Mouse (Mus musculus) embryonic facial prominence, embryonic 12.5 days (tissue): ENCODE results near the gene Kmt2e. TPM values are rescaled to one million over a fixed set of nuclear protein-coding genes. Genes with fewer than 3 reads are reported as not detected.

Experiments
- ATAC-seq: fragments of 200-750 bp; cut with Nextera tagmentation; 2 replicates; pipeline ENCODE4 v1.8.0; 2017; ENCODE audit not compliant: insufficient number of reproducible peaks, insufficient read depth, low FRiP score, low TSS enrichment
- H3K27ac ChIP-seq: fragments of 300-500 bp; sonication (generic); 2 replicates; pipeline ENCODE4 v1.5.1; 2016; ENCODE audit warnings: mild to moderate bottlenecking
- H3K27me3 ChIP-seq: fragments of 300-500 bp; sonication (generic); 2 replicates; pipeline ENCODE4 v1.6.1; 2016; ENCODE audit warnings: mild to moderate bottlenecking, moderate library complexity
- H3K36me3 ChIP-seq: fragments of 300-500 bp; sonication (generic); 2 replicates; pipeline ENCODE4 v1.6.1; 2016; ENCODE audit warnings: mild to moderate bottlenecking
- H3K4me1 ChIP-seq: fragments of 300-500 bp; sonication (generic); 2 replicates; pipeline ENCODE4 v1.6.1; 2016
- H3K4me2 ChIP-seq: fragments of 300-500 bp; sonication (generic); replicated peaks from 2 replicates; pipeline ENCODE4 v1.6.1; 2016; ENCODE audit warnings: mild to moderate bottlenecking, moderate library complexity
- H3K4me3 ChIP-seq: fragments of 300-500 bp; sonication (generic); 2 replicates; pipeline ENCODE4 v1.5.1; 2016; ENCODE audit warnings: mild to moderate bottlenecking
- H3K9ac ChIP-seq: fragments of 300-500 bp; sonication (generic); 2 replicates; pipeline ENCODE4 v1.6.1; 2016; ENCODE audit warnings: mild to moderate bottlenecking, moderate library complexity
- H3K9me3 ChIP-seq: fragments of 300-500 bp; sonication (generic); 2 replicates; pipeline ENCODE4 v1.6.1; 2016; ENCODE audit warnings: mild to moderate bottlenecking, moderate library complexity
- WGBS: fragments of 180-500 bp; shearing (Covaris S2); methylation state at CpG from one replicate; pipeline ENCODE4 v1.1.7; 2016; 5-methylcytosine and 5-hydroxymethylcytosine counted together
- polyA plus RNA-seq: library from polyadenylated mRNA; unstranded; fragments of >200 nt; fragmentation: Nextera tagmentation; extraction: Ambion mirVana; gene quantifications from 2 replicates; pipeline ENCODE4 v1.2.1, GENCODE M21; 2016

Kmt2e gene
- polyA plus RNA-seq, 1 experiment from 2014 or later, result 120 TPM

DNA sequence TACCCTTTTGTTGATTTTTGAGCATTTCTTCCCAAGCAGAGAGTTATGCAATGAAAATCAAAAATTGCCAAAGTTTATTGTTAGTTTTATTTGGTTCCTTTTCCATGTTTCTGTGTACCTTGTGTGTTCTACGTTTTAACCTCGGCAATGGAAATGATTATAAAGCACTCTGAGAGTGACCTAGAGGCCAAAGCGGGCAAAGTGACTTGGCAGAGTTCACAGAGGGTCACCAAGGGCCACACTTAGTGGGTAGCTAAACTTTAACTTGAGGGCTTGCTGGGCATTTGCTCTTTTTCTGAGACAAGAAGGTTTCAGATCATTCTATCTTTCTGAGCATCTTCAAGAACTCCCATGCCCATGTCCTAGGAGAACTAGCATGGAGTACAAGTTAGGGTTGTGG is 37.5 kb upstream of the Kmt2e start:
- Histone ChIP-seq H3K4me1 (no peaks in the 10 kb centered on the region), H3K4me3 (no peak overlapping the region), H3K36me3 (peaks cover 20% of the 10 kb centered on the region; the same call in 1 of the 2 replicates), H3K9ac (no peak overlapping the region), H3K27ac (no peak overlapping the region), H3K9me3 (no peaks in the 10 kb centered on the region), H3K4me2 (no peak overlapping the region), H3K27me3 (no peaks in the 10 kb centered on the region)
- 79% methylated on average over 3 of the region's 3 CpGs for WGBS
- no peak for ATAC-seq

DNA sequence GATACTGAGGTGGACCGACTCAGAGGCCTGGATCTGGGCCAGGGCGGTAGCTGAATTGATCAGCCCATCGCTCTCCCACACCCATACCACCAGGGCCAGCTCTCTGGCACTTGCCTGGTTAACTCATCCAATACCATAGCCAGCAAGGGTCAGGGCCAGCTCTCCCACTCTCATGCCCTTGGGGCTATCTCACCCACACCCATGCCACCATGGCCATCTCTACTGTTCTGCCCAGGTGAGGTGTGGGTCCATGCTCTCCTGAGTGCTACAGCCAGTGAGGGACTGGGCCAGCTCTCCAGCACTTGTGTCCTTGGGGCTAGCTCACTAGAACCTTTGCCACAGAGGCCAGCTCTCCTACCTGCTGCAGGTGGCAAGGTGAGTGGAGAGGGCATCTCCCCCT is 34.1 kb upstream of the Kmt2e start:
- H3K4me3 ChIP-seq, result no peak overlapping the region
- no peaks in the 10 kb centered on the region for H3K27me3 ChIP-seq
- ATAC-seq, result 0 out of 2 replicates have a peak, but pooled peaks have one; percentile 43
- 92% methylated on average over 3 of the region's 3 CpGs for WGBS
- H3K4me2 ChIP-seq, result no peak overlapping the region
- peaks cover 27% of the 10 kb centered on the region for H3K36me3 ChIP-seq
- H3K4me1 ChIP-seq, result no peaks in the 10 kb centered on the region
- H3K9ac ChIP-seq, result no peak overlapping the region
- no peak overlapping the region for H3K27ac ChIP-seq
- no peaks in the 10 kb centered on the region for H3K9me3 ChIP-seq

DNA sequence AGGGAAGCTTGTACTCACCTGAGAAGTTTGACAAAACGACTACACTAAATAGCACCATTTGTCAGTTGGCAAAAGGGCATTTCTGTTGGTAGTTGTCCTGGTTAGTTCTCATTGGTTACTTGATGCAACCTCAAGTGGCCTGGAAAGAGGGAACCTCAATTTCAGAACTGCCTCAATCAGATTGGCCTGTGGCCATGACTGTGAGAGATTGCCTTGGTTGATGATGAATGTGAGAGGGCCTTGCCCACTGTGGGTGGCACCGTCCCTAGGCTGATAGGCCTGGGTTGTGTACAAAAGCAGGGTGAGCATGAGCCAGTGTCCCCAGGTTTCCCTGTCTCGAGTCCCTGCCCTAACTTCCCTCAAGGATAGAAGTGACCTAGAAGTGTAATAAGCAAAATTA is 33.4 kb upstream of the Kmt2e start:
- H3K27ac ChIP-seq, result no peak overlapping the region

DNA sequence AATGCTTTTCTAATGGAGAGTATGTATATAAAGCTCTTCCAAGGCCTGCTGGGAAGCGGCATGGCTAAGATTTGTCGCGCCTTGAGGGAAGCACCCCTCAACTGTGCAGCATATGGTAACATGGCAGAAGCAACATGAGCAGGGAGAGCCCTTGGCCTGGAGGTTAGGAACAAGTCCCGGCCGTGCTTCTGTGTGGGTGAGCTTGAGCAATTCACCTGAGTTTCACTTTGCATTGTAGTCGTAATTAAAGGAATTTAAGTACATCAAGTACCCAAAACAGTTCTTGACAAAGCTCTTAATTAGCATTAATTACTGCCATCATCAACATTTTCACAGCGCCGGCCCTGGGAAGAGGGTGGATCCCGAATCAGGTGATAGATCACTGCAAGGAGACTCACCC is 32.9 kb upstream of the Kmt2e start:
- 73% methylated on average over 9 of the region's 9 CpGs for WGBS
- Histone ChIP-seq H3K9ac (no peak overlapping the region), H3K27ac (no peak overlapping the region), H3K9me3 (no peaks in the 10 kb centered on the region), H3K4me3 (no peak overlapping the region), H3K4me2 (no peak overlapping the region), H3K36me3 (peaks cover 27% of the 10 kb centered on the region), H3K4me1 (no peaks in the 10 kb centered on the region), H3K27me3 (no peaks in the 10 kb centered on the region)
- no peak for ATAC-seq

More for the DNA sequence above, 33.4 kb upstream of the Kmt2e start:
- no peak overlapping the region for H3K9ac ChIP-seq
- H3K27me3 ChIP-seq, result no peaks in the 10 kb centered on the region
- H3K4me1 ChIP-seq, result no peaks in the 10 kb centered on the region
- H3K4me2 ChIP-seq, result no peak overlapping the region
- H3K9me3 ChIP-seq, result no peaks in the 10 kb centered on the region
- no peak overlapping the region for H3K4me3 ChIP-seq
- 88% methylated on average over 3 of the region's 3 CpGs for WGBS
- peaks cover 27% of the 10 kb centered on the region for H3K36me3 ChIP-seq
- ATAC-seq, result no peak

DNA sequence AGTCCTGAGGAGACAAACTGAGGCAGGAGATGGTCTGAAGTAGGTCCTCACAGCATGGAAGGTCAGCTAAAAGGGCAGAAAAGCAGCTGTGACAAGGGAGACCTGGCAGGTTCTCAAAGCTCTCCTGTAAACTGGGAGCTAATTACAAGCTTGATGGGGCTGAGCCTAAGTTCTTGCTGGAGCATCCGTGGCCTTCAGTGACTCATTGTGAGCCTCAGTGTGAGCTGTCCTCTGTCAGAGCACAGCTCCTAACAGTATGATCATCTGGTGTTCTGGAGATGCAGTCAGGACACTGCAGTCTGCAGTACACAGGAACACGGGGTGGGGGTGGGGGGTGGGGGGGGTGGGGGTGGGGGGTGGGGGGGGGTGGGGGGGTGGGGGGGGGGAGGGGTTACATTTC is 32.2 kb upstream of the Kmt2e start:
- Histone ChIP-seq H3K36me3 (peaks cover 27% of the 10 kb centered on the region), H3K4me2 (no peak overlapping the region), H3K9ac (no peak overlapping the region), H3K27me3 (no peaks in the 10 kb centered on the region), H3K4me3 (no peak overlapping the region), H3K27ac (no peak overlapping the region), H3K9me3 (no peaks in the 10 kb centered on the region), H3K4me1 (no peaks in the 10 kb centered on the region)
- WGBS, result 39% methylated on average over 1 of the region's 2 CpGs
- no peak for ATAC-seq

DNA sequence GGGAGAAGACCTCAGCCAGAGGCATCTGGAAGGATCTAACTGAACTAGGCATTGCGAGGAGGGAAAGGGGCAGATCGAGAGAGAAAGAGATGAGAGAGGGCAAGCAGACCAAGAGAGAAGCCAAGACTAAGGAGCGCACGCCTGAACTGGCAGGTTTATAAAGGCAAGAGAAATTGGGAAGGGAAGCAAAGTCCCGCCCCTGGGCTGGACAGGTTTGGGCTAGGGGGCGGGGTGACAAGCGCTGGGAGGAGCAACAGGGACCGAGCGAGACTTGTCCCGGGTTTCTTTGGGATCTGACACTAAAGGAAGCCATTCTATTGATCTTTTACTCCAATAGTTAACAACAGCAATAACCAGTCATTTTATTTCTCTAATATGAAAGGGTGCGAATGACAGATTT is 31.1 kb upstream of the Kmt2e start:
- Histone ChIP-seq H3K9me3 (no peaks in the 10 kb centered on the region), H3K4me2 (no peak overlapping the region), H3K27ac (peak overlapping the region; percentile 11; the same call in 1 of the 2 replicates), H3K27me3 (no peaks in the 10 kb centered on the region), H3K4me3 (no peak overlapping the region), H3K9ac (no peak overlapping the region), H3K36me3 (peaks cover 27% of the 10 kb centered on the region), H3K4me1 (no peaks in the 10 kb centered on the region)
- 73% methylated on average over 11 of the region's 11 CpGs for WGBS
- ATAC-seq, result no peak

DNA sequence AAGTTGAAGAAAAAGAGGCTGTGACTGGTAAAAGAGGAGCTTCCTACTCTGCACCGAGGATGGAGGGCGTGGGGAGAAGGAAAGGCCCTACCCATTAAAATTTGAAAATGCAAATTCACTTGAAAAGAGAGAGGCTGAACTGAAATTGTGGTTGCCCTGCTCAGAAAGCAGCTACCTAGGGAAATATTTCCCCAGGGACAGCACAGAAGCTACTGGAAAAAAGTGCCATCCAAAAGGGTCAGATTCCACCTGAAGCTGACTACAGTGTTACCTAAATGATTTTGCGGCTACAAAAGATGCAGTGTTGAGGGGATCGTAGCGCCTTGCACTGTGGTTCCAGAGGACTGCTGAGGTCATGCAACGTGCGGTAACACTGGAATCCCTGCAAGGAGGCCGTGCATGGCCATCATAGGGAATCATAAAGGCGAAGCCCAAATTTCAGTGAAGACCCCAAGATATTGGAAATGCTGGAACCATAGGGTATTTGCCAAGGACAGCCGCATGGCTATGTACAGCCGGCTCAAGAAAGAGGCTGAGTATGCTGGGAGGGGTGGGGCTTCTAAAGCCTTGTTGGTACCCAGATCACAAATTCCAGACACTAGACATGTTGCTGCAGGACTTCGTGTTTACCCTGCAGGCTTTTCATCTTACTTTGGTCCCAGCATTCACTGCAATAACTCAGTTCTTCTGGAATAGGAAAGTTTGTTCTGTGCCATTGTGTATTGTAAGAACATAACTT is 28.4 kb upstream of the Kmt2e start:
- Histone ChIP-seq H3K27ac (no peak overlapping the region), H3K4me1 (peaks cover 6% of the 10 kb centered on the region; the same call in 1 of the 2 replicates), H3K9me3 (no peaks in the 10 kb centered on the region), H3K36me3 (peaks cover 27% of the 10 kb centered on the region), H3K27me3 (no peaks in the 10 kb centered on the region), H3K4me2 (no peak overlapping the region), H3K4me3 (no peak overlapping the region), H3K9ac (no peak overlapping the region)
- 93% methylated on average over 12 of the region's 12 CpGs for WGBS
- ATAC-seq, result no peak

DNA sequence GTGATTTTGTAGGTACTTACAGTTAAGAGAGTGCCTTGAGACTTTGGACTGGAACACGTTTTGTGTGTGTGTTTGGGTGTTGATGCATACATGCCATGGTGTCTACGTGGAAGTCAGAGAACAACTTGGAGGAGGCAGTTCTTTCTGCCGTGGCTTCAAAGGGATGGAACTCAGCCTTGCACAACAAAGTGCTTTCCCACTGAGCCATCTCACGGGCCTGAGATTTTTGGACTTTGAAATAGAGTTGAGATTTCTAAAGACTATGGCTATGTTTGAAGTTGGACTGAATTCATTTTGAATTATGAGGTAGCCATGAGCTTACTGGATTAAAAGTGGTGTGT is 27.9 kb upstream of the Kmt2e start:
- H3K36me3 ChIP-seq, result peaks cover 21% of the 10 kb centered on the region
- H3K9me3 ChIP-seq, result no peaks in the 10 kb centered on the region
- ATAC-seq, result no peak
- no peak overlapping the region for H3K9ac ChIP-seq
- H3K4me1 ChIP-seq, result peaks cover 6% of the 10 kb centered on the region; the same call in 1 of the 2 replicates
- no peak overlapping the region for H3K4me3 ChIP-seq
- H3K27me3 ChIP-seq, result no peaks in the 10 kb centered on the region
- WGBS, result 85% methylated on average over 4 of the region's 4 CpGs
- H3K4me2 ChIP-seq, result no peak overlapping the region
- no peak overlapping the region for H3K27ac ChIP-seq

DNA sequence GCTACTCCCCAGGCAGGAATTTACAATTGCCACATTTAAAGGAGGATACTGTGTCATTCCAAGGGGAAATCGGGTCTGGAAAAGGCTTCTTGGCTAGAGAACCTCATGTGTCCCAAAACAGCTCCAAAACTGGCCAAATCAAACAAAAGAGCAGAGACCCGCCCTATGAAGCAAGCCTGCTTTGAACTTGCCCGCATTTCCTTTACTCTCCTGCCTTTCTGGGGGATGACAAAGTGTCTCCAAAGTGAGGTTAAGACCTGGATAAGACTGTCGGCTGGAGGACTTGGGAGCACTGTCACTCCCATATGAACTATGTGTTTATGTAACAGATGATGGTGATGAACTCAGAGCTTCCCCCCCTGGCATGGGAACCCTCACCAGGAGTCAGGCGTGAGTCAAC is 26.1 kb upstream of the Kmt2e start:
- peaks cover 19% of the 10 kb centered on the region for H3K36me3 ChIP-seq

DNA sequence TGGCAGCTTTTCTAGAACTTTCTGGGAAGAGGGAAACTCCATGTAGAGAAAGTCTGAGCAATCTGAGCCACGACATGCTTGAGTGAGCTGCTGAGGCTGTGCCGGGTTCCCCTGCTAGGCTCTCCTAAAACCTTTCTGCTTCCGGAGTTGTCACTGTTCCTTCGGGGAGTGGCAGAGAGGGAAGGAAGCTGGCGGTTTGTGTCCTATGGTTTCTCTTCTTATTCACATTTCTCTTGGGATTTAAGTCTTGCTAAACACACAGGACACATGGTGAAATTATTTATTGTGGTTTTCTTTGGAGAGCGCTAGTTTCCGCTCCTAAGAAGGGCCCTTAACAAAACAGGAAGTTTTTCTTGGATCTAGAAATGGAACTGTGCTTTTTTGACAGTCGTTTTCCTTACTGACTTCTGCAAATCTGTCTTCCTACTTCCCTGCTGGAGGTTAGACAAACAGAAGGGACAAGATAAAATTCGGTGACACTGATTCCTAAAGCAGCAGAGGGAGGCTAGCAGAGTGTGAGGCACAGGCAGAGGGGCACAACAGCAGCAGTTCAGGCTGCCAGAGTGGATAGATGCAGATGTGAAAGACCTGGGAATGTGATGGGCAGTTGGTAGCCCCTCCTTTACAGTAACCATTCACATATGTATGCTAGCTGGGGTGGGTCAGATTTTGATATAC is 24.1 kb upstream of the Kmt2e start:
- Histone ChIP-seq H3K36me3 (peaks cover 14% of the 10 kb centered on the region), H3K4me2 (no peak overlapping the region), H3K9me3 (no peaks in the 10 kb centered on the region), H3K27ac (no peak overlapping the region), H3K4me1 (peaks cover 29% of the 10 kb centered on the region), H3K4me3 (no peak overlapping the region), H3K27me3 (no peaks in the 10 kb centered on the region), H3K9ac (no peak overlapping the region)
- no peak for ATAC-seq
- 60% methylated on average over 9 of the region's 9 CpGs for WGBS

More for the DNA sequence above, 26.1 kb upstream of the Kmt2e start:
- ATAC-seq, result no peak
- H3K9ac ChIP-seq, result no peak overlapping the region
- WGBS, result 76% methylated on average over 5 of the region's 5 CpGs
- H3K4me3 ChIP-seq, result no peak overlapping the region
- no peak overlapping the region for H3K4me2 ChIP-seq
- no peaks in the 10 kb centered on the region for H3K27me3 ChIP-seq
- peaks cover 10% of the 10 kb centered on the region; the same call in 1 of the 2 replicates for H3K4me1 ChIP-seq
- no peaks in the 10 kb centered on the region for H3K9me3 ChIP-seq
- no peak overlapping the region; the same call in 1 of the 2 replicates for H3K27ac ChIP-seq

DNA sequence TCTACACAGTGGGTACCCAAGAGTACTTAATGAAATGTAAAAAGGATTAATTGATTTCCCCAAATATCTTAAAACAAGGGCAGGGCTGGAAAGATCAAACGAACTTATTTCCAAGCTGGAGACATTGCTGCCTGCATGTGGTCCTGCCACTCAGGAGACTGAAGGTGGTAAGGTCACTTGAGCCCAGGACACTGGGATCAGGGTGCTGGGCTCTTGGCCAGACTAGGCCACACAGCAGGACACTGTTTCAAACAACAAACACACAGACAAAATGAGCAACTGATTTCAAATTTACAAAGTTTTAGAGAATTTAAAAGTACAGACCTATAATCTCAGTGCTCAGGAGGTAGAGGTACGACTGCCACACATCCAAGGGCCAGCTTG is 23.5 kb upstream of the Kmt2e start:
- H3K27me3 ChIP-seq, result no peaks in the 10 kb centered on the region
- whole genome bisulfite sequencing, result 69% methylated on average over 2 of the region's 2 CpGs
- H3K4me3 ChIP-seq, result no peak overlapping the region
- H3K9ac ChIP-seq, result no peak overlapping the region
- H3K36me3 ChIP-seq, result peaks cover 14% of the 10 kb centered on the region; the same call in 1 of the 2 replicates
- no peak overlapping the region for H3K27ac ChIP-seq
- H3K4me1 ChIP-seq, result peaks cover 32% of the 10 kb centered on the region
- H3K4me2 ChIP-seq, result no peak overlapping the region
- no peak for ATAC-seq
- H3K9me3 ChIP-seq, result no peaks in the 10 kb centered on the region

DNA sequence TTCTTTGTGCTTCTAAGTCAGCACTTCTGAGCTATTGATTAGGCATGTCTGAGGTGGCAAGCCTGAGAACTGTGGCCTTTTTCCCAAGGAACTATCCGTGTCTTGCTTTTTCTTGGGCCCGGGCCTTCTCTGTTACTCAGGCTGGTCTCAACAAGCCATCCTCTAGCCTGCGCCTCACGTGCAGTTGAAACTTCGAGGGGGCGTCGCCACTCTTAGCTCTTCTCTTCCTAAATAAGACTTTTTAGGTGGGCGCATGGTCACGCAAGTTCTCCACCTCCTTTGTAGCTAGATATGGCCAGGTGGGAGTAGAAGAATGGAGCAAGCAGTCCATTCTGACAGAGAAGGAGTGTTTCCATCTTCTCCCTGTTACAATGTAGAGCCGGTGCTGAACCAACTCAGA is 22.6 kb upstream of the Kmt2e start:
- H3K4me2 ChIP-seq, result no peak overlapping the region
- no peak overlapping the region for H3K9ac ChIP-seq
- 0 out of 2 replicates have a peak overlapping the region, but pooled peaks have one; percentile 30 for H3K27ac ChIP-seq
- no peak overlapping the region for H3K4me3 ChIP-seq
- no peaks in the 10 kb centered on the region for H3K9me3 ChIP-seq
- no peak for ATAC-seq
- peaks cover 14% of the 10 kb centered on the region; the same call in 1 of the 2 replicates for H3K36me3 ChIP-seq
- H3K4me1 ChIP-seq, result peaks cover 32% of the 10 kb centered on the region
- WGBS, result 76% methylated on average over 10 of the region's 10 CpGs
- H3K27me3 ChIP-seq, result no peaks in the 10 kb centered on the region
